Mouse (Mus musculus): Measurements from ENCODE around the gene Tnpo3. TPM values are rescaled to one million over a fixed set of nuclear protein-coding genes. Genes with fewer than 3 reads are reported as not detected.
A peak's percentile ranks its signal among the peaks of the same experiment; 100 is the strongest.

Gene Tnpo3
- total and polyA plus RNA-seq, 3 experiments = 64.9 to 148 (median 139) TPM

GRCm38 (mm10) chr6:29507447-29508309 lies 102.0 kb downstream of the Tnpo3 start, which contains the start of gene Kcp:
Gene Kcp (minus strand): TSS chr6:29507952.
- Histone ChIP-seq H3K4me1 (ENCODE audit: control insufficient read depth in 1 of 2, insufficient read depth in 2 of 2, low read length in 2 of 2) (peaks cover 5 to 7% of the 10 kb centered on the region in 2 experiments; a peak in 3 of 4 replicates), H3K79me2 (ENCODE audit: control insufficient read depth, insufficient read depth, low read length, poor library complexity) (no peaks in the 10 kb centered on the region), H3K9me3 (replicated peaks; ENCODE audit: insufficient read depth, low read length) (no peaks in the 10 kb centered on the region), H3K4me3 (ENCODE audit: control insufficient read depth in 1 of 2, insufficient read depth in 1 of 2, low read depth in 2 of 2, low read length in 2 of 2) (peak within 1 kb of the TSS; percentile 67 to 80), H3K36me3 (ENCODE audit: control insufficient read depth in 1 of 2, insufficient read depth in 2 of 2, low read length in 2 of 2) (no peaks in the 10 kb centered on the region), H3K9ac (ENCODE audit: control insufficient read depth, low read depth, low read length, poor library complexity, severe bottlenecking) (peak within 1 kb of the TSS; percentile 56), H3K27me3 (ENCODE audit: control insufficient read depth in 1 of 2, insufficient read depth in 2 of 2, low read length in 2 of 2) (peaks cover 14 to 18% of the 10 kb centered on the region in 2 experiments), H3K27ac (ENCODE audit: control insufficient read depth, low read depth, low read length) (no peak within 1 kb of the TSS)
- TF ChIP-seq ZC3H11A (IDR thresholded peaks at IDR 0.05; ENCODE audit: low read depth, low read length) (no peak), MXI1 (IDR thresholded peaks at IDR 0.05; ENCODE audit: low read depth, low read length) (no peak), CHD2 (IDR thresholded peaks at IDR 0.05; ENCODE audit: low read length) (peak; percentile 16; the same call in 1 of the 2 replicates), NELFE (IDR thresholded peaks at IDR 0.05; ENCODE audit: low read depth, low read length) (no peak), ZMIZ1 (IDR thresholded peaks at IDR 0.05; ENCODE audit: low read depth, low read length) (no peak)
- DNase-seq (ENCODE audit: low read depth, low spot score) = peak; percentile 34

GRCm38 (mm10) chr6:29506834-29507233 lies 102.9 kb downstream of the Tnpo3 start:
- peaks cover 5 to 9% of the 10 kb centered on the region in 2 experiments; a peak in 3 of 4 replicates for H3K4me1 ChIP-seq (ENCODE audit: control insufficient read depth in 1 of 2, insufficient read depth in 2 of 2, low read length in 2 of 2)
- peaks cover 14 to 18% of the 10 kb centered on the region in 2 experiments for H3K27me3 ChIP-seq (ENCODE audit: control insufficient read depth in 1 of 2, insufficient read depth in 2 of 2, low read length in 2 of 2)
- no peaks in the 10 kb centered on the region for H3K9me3 ChIP-seq (replicated peaks; ENCODE audit: insufficient read depth, low read length)
- DNase-seq (ENCODE audit: low read depth, low spot score) = no peak
- no peaks in the 10 kb centered on the region for H3K36me3 ChIP-seq (ENCODE audit: control insufficient read depth in 1 of 2, insufficient read depth in 2 of 2, low read length in 2 of 2)
- peak overlapping the region; percentile 67 to 80 for H3K4me3 ChIP-seq (ENCODE audit: control insufficient read depth in 1 of 2, insufficient read depth in 1 of 2, low read depth in 2 of 2, low read length in 2 of 2)
- peak overlapping the region; percentile 56; the same call in 1 of the 2 replicates for H3K9ac ChIP-seq (ENCODE audit: control insufficient read depth, low read depth, low read length, poor library complexity, severe bottlenecking)
- H3K79me2 ChIP-seq (ENCODE audit: control insufficient read depth, insufficient read depth, low read length, poor library complexity) = no peaks in the 10 kb centered on the region
- no peak overlapping the region for H3K27ac ChIP-seq (ENCODE audit: control insufficient read depth, low read depth, low read length)
- TF ChIP-seq ZMIZ1 (IDR thresholded peaks at IDR 0.05; ENCODE audit: low read depth, low read length) (no peak), USF1 (IDR thresholded peaks at IDR 0.05; ENCODE audit: low read depth, low read length) (no peak), USF2 (IDR thresholded peaks at IDR 0.05; ENCODE audit: borderline replicate concordance in 1 of 2, insufficient read depth in 1 of 2, low read depth in 1 of 2, low read length in 2 of 2) (no peak), MYB (IDR thresholded peaks at IDR 0.05; ENCODE audit: low read depth, low read length) (no peak), MAZ (IDR thresholded peaks at IDR 0.05; ENCODE audit: low read depth, low read length) (no peak), NRF1 (IDR thresholded peaks at IDR 0.05; ENCODE audit: insufficient read depth, low read depth, low read length, poor library complexity, severe bottlenecking) (no peak), SMC3 (IDR thresholded peaks at IDR 0.05; ENCODE audit: low read depth, low read length) (no peak), POLR2AphosphoS2 (IDR thresholded peaks at IDR 0.05; ENCODE audit: low read length) (no peak), ELF1 (IDR thresholded peaks at IDR 0.05; ENCODE audit: low read depth, low read length) (no peak), POLR2A (IDR thresholded peaks at IDR 0.05; ENCODE audit: control insufficient read depth in 1 of 2, insufficient read depth in 1 of 2, low read depth in 1 of 2, low read length in 2 of 2, poor library complexity in 1 of 2) (no peak), UBTF (IDR thresholded peaks at IDR 0.05; ENCODE audit: borderline replicate concordance, insufficient read depth, low read depth, low read length) (no peak)

All from MEL (cell line).